Mouse (Mus musculus) frontal cortex, adult (tissue): ENCODE measurements at regions not wholly inside any gene's neighbourhood (a gene's known extent, or its start where the extent isn't known, plus 50 kb on each side); places are given as distances from the start of the nearest gene placed in this dataset.

Source experiments
- ATAC-seq: cut with Nextera tagmentation; 2 replicates; pipeline ENCODE4 v1.9.2; 2017; ENCODE audit warnings: mild to moderate bottlenecking, moderate library complexity, mixed read lengths; ENCODE audit not compliant: low TSS enrichment

- peak; percentile 90 for ATAC-seq
These were observed 517.5 kb downstream of the Cps1 start for GRCm38 (mm10) chr1:67640353-67640752.

GRCm38 (mm10) chr1:67640766-67641165, 517.9 kb downstream of the Cps1 start:
- ATAC-seq: no peak

- ATAC-seq: no peak
These were observed 520.8 kb downstream of the Cps1 start for GRCm38 (mm10) chr1:67643627-67644026.
